Mouse (Mus musculus): ENCODE data around the gene Tktl2.

DNA sequence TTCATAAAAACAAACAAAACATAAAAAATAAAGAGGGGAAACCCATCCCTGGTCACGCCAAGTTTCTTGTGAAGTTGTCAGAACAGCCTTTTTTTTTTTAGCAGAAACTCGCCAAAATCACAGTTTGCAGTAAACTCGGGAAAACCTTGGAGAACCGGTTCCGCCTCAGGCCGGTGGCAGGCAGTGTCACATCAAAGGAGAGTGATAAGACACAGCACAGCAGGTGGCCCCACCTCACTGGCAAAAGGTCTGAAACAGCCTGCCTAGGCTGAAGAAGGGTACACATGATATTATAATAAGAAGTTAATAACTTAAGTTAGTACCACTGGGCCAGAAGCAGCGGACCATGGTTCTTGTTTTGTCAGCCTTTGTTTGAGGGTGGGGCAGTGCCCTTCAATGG, 38.5 kb downstream of the Tktl2 start:
- no peak for TF ChIP-seq CTCF (IDR thresholded peaks at IDR 0.05; ENCODE audit: low read depth, low read length)
- TF ChIP-seq POLR2A (IDR thresholded peaks at IDR 0.05; ENCODE audit: borderline replicate concordance, low read depth, low read length), result no peak

Data from bone marrow macrophage, adult 2 months (primary cell).